Mouse (Mus musculus) cerebellum, postnatal 36 days (tissue): ENCODE results near the gene Myrf.
A peak's percentile ranks its signal among the peaks of the same experiment; 100 is the strongest.

Source experiments
- DNase-seq, 2 experiments: peaks; one replicate each; pipeline ENCODE4 v3.0.0; 2021 to 2022; ENCODE audit warnings: mixed read lengths in 2 of 2

The Myrf gene

DNA sequence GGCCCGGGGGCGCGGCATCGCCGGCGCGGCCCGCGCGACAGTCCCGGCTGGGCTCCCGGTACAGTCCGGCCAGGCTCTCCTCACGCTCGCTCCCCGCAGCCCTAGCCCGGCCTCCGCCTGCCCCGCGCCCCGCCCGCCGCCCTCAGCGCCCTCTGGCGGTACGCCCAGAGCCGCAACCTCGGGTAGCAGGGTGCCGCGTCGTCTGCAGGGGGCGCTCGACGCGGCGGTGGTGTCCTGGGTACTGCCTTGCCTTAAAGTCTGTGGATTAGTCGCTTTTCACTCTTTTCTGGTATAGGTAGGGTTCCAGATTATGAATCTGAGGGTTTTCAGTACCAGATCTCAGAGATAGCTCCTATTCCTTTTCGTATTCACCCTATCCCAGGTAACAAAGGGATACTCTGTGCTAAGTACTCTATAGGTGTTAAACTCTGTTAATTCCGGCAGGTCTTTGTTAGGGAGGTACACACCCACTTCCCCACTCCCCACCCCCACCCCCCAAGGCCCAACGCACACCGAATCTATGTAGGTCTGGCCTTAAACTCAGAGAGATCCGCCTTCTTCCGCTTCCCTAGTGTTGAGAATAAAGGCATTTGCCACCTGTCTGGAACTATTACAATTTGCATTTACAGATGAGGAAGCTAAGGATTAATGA lies at the start of gene Myrf:
TSS of gene Myrf (minus strand) at position 95 of the 652 bp plus-strand sequence.
- peak; percentile 57 to 72 for DNase-seq

DNA sequence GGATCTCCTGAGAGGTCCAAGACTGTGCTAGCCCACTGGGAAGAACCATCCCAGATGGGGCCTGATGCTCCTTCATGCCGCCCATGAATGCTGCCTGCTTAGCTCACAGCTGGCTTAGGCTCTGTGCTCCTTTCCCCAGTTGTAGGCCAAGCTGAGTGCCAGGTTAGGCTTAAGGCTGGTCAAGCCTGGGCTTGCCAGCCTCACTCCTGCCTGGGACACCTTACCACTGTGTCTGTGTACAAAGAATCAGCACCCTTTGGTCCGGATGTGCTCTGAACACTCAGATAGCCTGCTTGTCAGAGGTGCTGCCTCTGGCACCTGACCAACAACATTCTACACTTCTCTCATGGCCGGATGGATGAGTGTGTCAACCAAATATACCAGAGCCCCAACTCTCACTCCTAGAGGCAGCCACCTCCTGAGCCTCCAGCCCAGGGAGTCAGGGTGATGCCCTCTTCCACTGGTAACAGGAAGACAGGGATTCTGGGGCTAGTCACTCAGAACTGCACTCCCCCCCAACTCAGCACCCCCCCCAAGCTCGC lies 49.1 kb upstream of the Myrf start:
- DNase-seq: no peak

DNA sequence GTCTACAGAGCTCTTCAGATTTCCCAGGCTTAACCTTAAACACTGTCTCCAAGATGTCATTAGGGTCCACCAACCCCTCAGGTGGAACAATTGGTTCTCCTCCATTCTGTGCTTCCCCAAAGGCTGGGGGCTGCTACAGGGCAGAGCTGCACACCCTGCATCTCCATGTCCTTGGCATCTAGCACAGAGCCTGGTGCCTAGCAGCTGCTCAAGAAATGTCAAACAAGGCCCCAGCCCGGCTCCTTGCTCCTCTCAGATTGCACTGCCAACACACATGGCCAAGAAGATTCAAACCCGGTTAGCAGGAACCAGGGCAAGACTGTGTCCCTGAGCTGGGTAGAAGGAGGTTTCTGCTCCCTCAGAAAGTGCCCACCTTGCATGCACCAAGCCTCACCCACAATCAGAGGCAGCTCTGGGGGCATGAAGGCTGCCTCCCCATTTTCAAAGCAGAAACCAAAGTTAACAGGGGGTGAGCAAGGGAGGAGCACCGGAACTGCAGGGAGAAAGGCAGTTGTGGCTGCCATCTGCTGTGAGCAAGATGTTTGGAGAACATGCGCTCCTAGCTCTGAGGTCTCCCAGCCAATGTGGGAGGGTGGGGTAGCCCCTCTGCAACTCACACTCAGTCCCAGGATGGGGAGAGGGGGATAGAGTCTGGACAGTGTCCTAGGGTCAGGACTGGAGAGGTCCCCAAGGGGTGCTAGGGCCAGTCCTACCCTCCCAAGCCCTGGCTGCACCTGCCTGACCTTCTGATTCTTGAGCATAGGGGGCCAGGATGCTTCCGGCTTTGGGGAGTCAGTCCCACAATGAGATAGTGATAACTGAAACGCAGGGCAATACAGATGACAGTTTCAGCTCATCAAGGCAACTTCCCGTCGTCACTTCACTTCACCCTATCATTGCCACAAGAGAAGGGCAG lies 47.8 kb upstream of the Myrf start:
- no peak for DNase-seq

DNA sequence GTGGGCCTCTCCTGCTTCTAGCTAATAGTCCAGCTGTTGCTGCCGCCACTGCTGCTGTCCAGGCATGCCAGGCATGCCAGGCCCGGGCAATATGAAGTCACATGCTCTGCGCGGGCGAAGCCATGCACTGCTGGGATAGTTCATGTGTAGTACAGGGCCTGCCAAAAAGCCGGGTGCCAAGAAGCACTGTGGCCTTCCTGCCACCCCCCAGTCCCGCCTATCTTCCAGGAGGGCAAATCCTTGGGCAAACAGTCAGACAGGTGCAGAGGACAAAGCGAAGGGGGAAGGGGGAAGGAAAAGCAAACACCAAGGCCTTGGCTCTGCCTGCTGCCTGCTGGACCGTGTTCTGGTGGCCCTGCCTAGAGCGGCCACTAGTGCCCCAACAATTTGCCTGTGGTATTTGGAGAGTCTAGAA lies 45.9 kb upstream of the Myrf start:
- DNase-seq: no peak

DNA sequence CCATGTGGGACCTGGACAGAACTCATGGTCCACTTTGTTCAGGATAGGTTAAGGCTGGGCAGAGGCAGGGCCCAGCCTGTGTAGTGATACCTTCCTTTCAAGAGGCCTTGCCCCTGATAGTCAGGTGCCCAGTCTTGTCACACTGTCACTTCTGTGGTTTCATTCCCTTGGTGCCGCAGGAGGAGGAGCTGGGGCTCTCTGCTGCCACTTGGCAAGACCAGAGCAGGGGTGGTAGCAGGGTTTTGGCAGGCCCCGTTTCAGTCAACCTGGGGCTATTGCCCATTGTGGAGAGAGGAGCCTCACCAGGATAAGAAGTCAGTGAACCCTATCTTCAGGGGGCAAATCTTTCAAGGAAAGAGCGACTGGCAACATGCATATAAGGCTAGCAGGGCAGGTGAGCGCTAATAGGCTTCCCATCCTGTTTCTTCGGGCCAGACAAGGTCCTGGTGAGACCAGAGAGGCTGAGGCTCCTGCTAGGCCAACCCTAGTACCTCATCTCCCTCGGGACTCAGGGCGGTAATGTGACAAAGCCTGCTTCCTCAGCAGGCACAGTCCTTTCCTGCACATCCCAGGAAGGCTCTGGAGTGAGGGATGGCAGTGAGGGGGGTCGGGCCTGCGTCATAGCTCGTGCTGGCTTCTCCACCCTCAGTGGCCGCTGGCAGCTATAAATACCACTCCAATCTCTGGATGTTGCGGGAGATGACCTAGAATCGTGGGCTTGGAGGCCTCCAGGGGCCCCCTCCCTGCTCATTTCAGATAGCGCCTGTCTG lies 40.4 kb upstream of the Myrf start:
- DNase-seq: no peak

DNA sequence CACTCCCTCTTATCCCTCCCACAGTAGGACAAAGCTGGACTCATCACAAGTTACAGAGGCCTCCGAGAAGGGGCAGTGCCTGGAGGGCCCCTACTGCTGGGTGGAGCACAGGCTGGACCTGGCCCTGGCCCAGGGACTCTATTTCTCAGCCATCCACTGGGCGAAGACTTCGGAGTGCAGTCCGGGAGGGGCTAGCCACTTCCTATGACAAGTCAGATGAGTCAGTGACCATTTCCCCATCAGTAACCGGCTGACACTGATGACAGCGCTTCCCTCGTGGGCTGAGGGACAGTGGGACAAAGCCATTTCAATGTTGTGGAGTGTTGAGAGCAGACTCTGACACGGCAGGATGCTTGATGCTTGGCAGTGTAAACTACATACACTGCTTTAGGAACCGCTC lies 39.1 kb upstream of the Myrf start:
- no peak for DNase-seq

DNA sequence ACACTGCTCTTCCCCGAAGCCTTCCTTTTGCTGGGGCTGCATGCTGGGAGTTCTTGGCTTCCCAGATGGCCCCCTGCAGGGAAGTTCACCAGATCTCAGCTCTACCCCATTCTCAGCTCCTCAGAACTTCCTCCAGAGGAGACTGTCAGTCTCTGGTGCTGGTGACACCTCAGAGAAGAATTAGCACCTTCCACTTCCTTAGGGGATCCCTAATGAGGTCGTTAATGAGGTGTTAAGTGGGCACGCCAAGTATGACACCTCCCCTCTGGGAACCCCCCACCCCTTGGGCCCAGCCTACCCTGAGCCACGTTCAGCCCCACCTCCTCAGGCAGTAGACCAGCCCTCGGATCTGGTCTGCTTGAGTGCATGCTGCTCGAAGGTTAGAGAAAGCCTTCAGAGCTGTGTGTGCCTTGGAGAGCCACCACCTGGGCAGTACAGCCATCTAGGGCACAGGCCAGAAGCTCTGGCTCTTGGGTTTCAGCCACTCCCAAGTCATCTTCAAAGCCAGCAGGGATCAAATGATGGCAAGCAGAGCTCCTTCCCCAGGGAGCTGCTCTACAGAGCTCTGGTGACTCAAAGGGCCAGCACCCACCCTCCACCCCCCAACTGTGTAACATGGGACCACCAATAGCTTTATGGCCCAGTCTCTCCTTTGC lies 38.2 kb upstream of the Myrf start:
- no peak for DNase-seq

DNA sequence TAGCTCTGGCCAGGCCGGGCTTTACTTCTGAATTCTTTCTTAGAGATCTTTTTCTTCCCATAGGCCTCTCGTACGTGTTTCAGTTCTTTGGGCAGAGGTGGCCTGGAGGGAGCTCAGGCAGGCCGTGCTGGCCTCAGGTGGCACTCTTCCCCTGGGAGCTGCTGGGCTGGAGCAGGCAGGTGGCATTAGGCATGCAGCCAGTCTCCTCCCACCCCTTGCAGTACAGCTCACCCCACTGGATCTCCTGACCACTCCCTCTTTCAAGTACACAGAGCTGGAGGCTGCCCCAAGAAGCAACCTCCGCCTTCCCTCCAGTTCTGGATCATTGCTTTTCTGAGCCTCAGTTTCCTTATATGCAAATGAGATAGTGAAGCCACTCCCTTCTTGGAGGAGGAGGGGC lies 37.2 kb upstream of the Myrf start:
- DNase-seq: no peak

DNA sequence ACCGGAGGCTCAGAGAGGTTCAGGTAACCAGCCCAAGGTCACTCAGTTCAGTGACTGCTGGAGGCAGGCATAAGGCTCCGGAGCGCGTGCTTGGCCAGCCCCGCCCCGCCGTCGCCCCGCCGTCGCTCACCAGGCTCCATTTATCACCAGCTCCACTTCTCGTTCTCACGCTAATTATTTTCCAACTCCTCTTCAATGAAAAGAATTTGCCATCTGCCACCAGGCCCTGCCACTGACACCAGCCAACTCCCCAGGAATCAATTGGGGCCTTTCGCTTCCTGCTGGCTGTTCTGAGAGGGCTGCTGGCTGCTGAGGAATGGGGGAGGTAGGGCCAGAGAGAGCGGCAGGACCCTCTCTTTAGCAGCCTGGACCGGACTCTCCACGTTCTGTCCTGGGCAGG lies 36.8 kb upstream of the Myrf start:
- peak; percentile 31 to 39 for DNase-seq

DNA sequence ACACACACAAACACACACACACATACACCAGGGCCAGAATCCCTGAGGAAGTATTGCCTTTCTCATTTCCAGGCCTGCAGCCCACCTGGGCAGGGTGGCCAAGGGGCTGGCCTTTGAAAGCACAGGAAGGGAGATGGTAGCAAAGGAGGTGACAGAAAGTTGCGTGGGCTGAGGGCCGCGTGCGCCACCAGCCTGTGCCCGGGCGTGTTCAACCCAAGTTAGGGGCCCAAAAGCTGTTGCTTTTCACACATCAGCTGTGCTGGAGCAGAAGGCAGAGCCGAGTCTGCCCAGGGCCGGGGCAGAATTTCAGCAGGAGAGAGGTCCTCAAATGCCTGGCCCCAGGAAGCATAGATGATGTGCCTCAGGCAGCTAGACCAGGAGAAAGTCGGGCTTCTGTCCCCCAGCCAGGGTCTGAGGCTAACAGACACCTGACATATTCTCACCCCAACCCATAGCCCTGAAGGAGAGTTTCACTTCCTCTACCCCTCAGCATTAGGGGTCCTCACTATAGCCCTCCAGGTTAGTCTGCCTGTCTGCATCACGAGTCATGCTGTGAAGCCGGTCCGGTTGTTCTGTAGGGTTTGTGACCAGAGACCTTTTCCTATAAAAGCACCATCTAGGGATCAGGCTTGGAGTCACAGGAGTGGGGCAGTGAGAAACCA lies 36.1 kb upstream of the Myrf start:
- DNase-seq: no peak

DNA sequence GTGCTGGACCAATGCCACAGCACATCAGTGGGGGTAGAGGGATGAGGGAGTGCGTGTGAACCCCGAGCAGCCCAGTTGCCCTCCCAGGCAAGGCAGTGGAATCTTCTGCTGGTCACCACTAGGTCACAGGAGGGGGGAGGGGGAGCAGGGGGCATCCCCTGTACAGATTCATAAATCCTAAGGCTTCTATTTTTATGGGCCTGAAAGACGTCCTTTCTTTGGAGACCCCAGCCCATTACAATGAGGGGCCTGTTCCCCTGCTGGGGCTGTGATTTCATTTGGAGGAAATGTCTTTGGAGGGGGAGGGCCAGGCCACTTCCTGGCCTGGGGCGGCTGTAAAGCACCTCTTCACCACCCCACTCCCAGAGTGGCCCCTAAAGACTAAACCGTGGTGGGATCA lies 33.5 kb upstream of the Myrf start:
- no peak for DNase-seq

DNA sequence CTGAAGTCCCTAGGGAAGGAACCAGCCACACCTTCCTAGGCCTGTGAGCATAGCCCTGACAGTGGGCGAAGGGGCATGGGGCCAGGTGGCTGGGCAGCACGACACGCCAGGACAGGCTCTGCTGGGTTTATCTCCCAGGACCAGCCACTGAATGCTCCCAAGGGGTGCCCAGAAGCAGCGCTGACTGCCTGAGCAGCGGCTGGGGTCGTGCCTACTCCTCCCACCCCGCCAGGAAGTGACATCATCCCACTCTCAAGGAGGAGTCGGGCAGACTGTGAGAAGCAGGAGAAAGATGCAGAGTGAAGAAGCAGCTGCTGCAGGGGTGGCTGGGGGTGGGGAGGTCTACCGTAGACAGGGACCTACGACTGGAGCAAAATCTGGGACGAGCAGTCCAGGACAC lies 32.2 kb upstream of the Myrf start:
- no peak for DNase-seq

DNA sequence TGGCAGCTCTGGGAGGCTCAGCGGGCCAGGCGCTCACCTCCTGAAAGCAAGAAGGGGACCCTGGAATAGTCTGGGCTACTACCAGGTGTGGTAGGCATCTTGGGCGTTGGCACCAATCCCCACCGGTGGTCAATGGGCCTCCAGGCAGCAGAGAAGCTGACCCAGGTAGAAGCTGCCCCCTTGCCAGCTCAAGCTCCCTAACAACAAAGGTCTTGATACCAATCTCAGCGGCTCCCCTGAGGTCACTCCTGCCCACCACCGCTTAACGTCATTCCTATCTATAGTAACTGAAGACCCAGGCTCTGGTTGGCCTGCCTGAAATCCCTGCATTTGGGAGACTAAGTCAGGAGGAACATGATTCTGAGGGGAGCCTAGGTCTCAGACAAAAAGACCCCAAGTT lies 31.0 kb upstream of the Myrf start:
- DNase-seq: no peak

DNA sequence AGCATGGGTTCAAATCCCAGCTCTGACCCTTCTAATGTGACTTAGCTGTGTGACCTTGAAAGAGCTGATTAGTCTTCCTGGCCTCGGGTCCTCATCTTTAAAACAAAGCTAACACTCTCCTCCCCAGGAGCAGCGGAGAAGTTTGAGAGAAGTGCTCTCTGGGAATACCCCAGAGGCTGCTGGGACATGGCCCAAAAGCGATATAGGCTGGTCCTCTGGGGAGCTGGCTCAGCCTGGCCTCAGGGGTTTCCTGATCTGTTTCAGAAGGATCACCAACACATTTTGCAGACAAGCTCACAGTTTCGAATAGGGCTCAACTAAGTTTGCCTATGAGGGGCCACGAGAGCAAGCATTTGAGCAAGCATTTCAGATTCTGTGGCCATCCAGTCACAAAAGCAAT lies 29.8 kb upstream of the Myrf start:
- DNase-seq: no peak

DNA sequence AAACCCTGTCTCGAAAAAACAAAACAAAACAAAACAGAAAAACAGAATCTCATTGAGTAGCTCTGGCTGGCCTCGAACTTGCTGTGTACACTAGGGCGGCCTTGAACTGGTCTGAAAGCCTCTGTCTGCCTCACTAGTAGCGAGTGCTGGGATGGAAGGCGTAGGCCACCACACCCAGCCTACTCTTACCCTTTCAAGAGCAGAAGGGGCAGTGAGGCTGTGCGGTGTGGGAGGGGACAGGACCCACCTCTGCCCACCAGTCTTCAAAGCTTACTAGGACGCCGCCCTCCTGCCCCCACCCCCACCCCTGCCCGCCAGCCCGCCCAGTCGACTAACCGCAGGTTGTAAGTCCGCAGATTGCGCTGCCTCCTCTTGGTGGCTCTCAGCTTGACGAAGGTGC lies 28.3 kb upstream of the Myrf start:
- no peak for DNase-seq

DNA sequence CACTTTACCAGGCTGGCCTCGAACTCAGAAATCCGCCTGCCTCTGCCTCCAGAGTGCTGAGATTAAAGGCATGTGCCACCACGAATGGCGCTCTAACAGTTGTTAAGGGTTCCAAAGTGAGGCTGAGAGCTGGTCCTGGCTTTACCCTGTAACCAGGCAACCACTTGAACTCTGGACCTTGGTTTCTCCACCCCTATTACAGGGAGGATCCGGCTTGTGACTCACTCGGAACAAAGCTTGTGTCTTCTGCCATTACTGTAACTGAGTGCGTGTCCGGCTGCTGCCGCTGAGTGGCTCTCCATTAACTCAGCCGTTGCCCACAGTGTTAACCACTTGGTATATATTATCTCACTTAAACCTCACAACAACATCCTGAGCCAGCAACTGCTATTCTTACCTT lies 27.4 kb upstream of the Myrf start:
- no peak for DNase-seq

DNA sequence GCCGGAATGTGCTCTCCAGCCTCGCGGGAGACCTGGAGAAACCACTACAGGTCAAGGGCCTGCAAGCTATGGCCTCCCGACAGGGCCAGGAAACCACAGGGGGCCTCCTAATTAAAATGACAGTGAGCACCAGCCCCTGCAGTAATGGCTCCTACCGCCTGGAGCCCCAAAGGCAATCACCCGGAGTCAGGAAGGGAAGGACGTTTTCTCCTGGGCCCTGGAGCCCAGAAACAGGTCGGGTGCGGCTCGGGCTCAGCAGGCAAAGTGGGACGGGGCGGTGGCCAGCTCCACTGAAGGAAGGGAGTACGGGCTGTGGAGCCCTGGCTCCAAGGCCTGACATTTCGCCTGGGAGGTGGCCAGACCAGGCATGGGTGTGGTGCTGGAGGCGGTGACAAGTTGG lies 26.5 kb upstream of the Myrf start:
- peak in 1 of 2 experiments; percentile 15 for DNase-seq

DNA sequence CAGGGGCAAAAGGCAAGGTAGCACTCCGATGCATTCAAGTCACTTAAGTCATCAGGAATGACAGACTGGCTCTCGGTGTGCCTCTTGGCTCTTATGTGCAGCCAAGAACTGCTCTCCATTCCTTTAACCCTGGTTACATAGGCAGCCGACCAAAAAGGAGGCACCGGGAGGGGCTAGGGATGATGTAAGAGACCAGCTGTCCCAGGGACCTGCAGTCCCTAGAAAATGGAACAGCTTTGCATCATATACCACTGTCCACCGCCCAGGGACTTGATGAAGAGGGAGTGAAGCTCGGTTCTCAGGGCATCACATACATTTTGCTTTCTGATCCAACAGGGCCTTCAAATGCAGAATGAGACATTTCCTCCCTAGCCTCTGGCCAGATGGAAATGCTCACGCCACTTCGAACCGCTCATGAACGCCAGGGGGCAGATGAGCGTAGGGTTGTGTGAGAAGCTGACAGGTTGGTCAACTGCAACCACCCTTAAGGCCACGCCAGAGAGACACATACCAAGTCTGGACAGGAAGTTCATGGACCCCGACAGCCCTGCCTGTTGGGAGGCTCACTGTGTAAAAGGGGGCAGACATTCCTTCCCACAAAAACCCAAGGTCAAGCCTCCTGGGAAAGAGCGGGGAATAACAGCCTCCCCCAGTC lies 25.8 kb upstream of the Myrf start:
- DNase-seq: peak; percentile 58 to 60

DNA sequence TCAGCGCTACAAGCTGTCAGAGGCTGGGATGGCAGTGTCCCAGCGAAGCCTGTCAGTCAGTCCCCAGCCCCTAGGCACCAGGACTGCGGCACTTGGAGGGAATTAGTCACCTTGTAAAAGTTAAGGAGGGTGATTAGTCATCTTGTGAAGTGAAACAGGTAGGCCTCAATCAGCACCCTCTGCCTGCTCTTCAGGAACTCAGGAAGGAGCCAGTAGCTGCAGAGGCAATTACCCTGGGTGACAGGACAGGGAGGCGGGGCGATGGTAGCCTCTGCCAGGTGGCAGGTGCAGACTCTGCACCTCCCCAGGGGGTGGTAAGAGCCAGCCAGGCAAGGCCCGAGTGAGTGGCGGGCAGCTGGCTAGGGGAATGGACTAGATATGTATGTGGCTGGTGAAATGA lies 20.8 kb upstream of the Myrf start:
- DNase-seq: no peak

DNA sequence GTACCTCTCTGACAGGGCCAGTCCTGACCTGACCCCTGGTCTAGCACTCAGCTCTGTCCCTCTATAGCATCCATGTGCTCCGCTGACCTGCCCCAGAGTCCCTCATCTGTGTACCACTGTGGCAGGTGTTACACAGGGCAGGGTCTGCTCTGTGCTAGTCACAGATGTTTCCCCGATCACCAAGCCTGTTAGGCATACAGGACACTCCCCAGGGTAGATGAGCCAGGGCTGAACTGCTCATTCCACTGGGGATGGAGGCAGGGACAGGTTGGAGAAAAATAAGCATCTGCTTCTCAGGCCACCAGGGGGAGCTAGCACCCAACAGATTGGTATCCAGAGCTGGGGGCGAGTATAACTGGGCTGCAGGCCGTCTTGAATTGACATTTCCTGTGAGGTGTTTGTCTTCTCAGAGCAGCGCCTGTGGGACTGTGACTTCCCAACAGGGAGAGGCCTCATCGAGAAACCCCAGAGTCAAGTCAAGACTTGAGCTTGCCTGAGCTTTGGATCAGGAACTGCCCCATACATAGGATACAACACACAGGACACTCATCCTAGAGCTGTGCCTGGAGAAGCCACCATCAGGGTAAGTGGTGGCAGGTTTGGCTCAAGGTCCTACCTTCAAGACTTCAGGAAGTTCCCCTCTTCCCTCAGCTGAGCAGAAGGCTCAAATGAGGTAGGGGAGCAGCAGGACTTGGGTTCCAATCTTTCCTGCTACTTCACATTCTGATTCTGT lies 17.9 kb upstream of the Myrf start:
- peak; percentile 78 to 79 for DNase-seq

DNA sequence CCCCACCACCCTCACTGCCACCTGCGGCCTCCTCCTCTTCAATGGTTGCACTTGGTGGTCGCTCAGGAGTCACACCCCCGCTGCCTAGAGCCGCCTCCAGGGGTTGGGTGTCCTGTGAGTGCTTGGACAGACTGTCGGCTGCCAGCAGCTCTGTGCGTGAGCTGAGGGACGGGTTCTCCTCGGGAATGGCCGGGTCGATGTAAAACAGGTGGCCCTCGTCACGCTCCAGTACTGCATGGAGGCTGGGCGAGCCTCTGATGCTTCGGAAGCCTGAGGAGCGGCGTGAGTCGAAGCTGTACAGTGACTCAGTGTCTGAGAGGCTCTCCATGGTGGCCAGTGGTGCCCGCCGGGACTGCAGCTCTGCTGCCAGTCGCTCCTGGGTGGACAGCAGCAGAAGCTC lies 7.6 kb upstream of the Myrf start:
- DNase-seq: no peak
